Mouse (Mus musculus) E14TG2a.4 (cell line): ENCODE data around the gene Rnf126.

Source experiments
- CTCF ChIP-seq: conservative IDR thresholded peaks from 2 replicates; pipeline ENCODE4 v1.5.1; 2014; ENCODE audit warnings: low read length
- NANOG ChIP-seq: IDR thresholded peaks from 2 replicates; pipeline ENCODE4 v1.6.1; 2014; ENCODE audit warnings: borderline replicate concordance, low read length, mixed read lengths

GRCm38 (mm10) chr10:79728323-79729249 is 38.2 kb downstream of the Rnf126 start:
- no peak for TF ChIP-seq CTCF
- no peak for TF ChIP-seq NANOG
